Mouse (Mus musculus): ENCODE data around the gene Fastk.

DNA sequence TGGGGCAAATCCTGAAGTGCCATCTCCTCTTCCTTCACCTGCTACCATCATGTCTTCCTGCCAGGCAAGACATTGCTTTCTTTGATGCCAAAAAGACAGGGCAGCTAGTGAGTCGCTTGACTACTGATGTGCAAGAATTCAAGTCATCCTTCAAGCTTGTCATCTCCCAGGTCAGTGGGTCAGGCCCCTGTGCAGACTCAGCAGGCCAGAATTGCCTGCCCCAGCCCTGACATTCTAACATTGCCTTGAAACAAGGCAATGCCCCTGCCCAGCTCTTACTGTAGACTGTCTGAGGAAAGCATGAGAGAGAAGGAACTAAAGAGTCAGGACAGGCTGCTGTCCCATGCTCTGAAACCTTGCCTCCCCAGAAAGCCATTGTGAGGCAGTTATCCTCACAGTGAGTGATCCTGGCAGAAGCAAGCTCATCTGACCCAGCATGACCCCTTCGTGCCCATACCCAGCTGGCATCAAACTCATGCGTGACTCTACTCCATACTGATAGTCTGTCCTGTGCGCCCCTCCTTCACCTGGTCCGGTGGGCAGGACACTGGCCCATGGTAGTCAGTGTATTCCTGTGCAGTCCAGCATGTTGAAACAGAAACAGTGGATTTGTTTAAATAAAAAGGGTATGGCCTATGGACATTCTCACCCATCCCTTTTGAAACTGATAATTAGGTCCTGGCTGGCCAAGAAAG, 44.0 kb downstream of the Fastk start:
- TF ChIP-seq POLR2A (IDR thresholded peaks at IDR 0.05; ENCODE audit: low read depth, low read length) (no peak), CTCF (IDR thresholded peaks at IDR 0.05; ENCODE audit: extremely low read depth, insufficient read length, insufficient replicate concordance, low read depth, low read length) (no peak)

All from small intestine, adult 2 months (tissue).